Mouse (Mus musculus) spleen, adult 2 months (tissue): Measurements from ENCODE around the gene Fbxo47.

Experiments used
- CTCF ChIP-seq: fragments of 200-500 bp; IDR thresholded peaks from 2 replicates; pipeline ENCODE4 v1.5.1; 2011; ENCODE audit warnings: mild to moderate bottlenecking, inconsistent platforms; ENCODE audit not compliant: insufficient read depth, insufficient read length, insufficient replicate concordance; ENCODE audit errors: extremely low read depth
- POLR2A ChIP-seq: fragments of 200-500 bp; IDR thresholded peaks from 2 replicates; pipeline ENCODE4 v1.6.1; 2011; ENCODE audit warnings: low read depth, low read length, inconsistent platforms

GRCm38 (mm10) chr11:97822840-97823603 lies 60.9 kb downstream of the Fbxo47 start:
- TF ChIP-seq CTCF (no peak), POLR2A (no peak)
